Mouse (Mus musculus): ENCODE data around the gene 1500015O10Rik. TPM values are rescaled to one million over a fixed set of nuclear protein-coding genes. Genes with fewer than 3 reads are reported as not detected.

Gene 1500015O10Rik
- total RNA-seq, 2 experiments from 2014 or later, result 4.0 to 49.2 TPM

DNA sequence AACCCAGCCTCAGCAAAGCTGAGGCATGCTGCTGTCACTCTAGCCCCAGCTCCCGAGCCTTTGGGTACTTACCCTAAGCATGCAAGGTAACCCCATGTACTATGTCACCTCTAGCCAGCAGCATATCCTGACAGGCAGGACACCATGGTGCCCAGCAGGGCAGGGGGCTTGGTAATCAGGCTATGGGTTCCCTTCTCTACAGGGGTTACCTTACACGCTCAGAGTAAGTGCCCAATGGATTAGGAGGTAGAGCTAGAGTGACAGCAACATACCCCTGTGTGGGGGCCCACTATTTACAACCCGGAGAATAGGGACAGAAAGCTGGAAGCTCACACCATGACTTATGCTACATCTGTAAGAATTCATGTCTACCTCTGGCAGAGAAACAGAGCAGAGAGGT lies 39.6 kb downstream of the 1500015O10Rik start:
- DNase-seq (ENCODE audit: low spot score in 2 of 2), result no peak

- no peak for DNase-seq (ENCODE audit: low spot score in 2 of 2)
These were observed 42.3 kb downstream of the 1500015O10Rik start for GRCm38 (mm10) chr1:43772694-43773093.

- DNase-seq (ENCODE audit: low spot score in 2 of 2), result no peak
These were observed 43.7 kb downstream of the 1500015O10Rik start for GRCm38 (mm10) chr1:43774126-43774525.

- no peak for DNase-seq (ENCODE audit: low spot score in 2 of 2)
These were observed 45.7 kb downstream of the 1500015O10Rik start for GRCm38 (mm10) chr1:43776106-43776505.

DNA sequence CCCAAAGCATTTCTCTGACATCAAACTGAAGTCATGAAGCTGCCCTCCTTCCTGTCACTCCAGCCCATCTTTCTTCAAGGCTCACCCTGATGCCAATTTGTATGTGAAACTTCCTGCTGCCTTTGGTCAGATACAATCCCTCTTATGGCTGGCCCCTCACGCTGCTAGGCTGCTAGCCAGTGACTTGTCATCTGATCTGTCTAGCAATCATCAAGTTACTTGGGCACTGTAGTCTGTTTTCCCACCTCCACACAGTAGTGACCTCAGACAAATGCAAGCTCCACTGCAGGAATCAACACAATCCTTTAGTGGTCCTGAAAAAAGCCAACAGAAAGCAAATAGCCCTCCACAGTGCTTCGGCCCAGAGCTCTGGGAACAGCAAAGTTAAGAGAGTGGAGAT lies 50.8 kb downstream of the 1500015O10Rik start:
- no peak for DNase-seq (ENCODE audit: low spot score in 2 of 2)

DNA sequence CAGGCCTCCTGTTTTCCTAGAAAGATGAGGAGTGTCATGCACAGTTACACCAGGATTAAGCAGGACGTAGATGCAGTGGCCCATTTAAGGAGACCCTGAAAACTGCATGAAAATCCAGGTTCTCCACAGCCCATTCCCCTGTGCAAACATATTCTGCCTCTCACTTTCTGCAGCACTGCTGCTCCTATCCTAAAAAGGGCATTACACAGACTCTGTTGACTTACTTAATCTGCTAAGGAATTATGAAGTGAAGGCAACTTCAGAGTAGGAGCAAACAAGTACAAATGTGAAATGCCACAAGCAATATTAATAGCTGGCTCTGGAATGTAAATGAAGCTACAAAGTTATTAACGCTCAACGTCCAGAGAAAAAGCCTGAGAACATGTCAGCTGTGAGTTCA lies 51.3 kb downstream of the 1500015O10Rik start:
- DNase-seq (ENCODE audit: low spot score in 2 of 2), result no peak

- DNase-seq (ENCODE audit: low spot score in 2 of 2), result peak in 1 of 2 experiments; percentile 70
These were observed 52.3 kb downstream of the 1500015O10Rik start for GRCm38 (mm10) chr1:43782680-43783079.

GRCm38 (mm10) chr1:43783186-43783585 lies 52.8 kb downstream of the 1500015O10Rik start:
- DNase-seq (ENCODE audit: low spot score in 2 of 2), result no peak

DNA sequence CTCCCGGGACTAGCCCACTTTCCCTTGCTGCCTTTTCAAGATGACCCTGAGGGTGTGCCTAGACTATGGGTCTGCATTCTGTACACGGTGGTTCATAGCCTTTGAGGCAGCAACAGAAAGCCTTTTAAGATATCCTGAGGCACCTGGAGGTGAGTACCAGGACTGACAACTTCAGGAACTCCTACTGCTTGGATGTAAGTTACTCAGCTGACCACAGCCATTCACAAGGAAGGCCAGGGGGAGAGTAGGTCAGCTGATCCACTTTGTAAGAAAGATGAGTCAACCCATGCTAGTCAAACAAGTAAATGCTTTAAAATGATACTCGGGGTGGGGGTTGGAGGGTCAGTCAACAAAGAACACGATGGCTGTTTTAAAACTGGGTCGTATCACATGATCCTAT lies 54.9 kb downstream of the 1500015O10Rik start:
- no peak for DNase-seq (ENCODE audit: low spot score in 2 of 2)

DNA sequence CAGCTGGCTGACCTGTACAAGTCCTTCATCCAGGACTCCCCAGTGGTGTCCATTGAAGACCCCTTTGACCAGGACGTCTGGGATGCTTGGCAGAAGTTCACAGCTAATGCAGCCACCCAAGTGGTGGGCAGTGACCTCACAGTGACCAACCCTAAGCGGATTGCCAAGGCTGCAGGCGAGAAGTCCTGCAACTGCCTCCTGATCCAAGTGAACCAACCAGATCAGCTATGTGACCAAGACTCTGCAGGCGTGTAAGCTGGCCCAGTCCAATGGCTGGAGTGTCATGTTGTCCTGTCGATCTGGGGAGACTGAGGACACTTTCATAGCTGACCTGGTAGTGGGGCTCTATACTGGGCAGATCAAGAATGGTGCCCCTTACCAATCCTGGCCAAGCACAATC lies 56.3 kb downstream of the 1500015O10Rik start:
- DNase-seq (ENCODE audit: low spot score in 2 of 2), result no peak

DNA sequence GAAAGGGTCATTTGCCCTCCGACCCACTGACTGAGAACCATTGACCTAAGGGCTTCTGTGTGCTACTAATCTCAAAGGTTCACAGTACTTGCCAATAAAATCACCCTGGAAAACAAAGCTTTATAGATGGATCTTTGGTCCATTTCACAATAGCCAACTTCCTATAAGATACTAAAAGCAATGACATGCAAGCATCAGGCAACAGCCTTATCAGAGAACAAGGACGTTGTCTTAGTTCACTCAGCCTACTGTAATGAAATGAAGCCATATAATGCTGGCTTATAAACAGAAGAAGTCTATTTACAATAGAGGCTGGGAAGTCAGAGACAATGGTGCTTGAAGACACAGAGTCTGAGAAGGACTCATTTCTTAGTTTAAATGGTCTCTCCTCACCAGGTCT lies 59.4 kb downstream of the 1500015O10Rik start:
- no peak for DNase-seq (ENCODE audit: low spot score in 2 of 2)

Other genes starting within 250 kb of the 1500015O10Rik start
- 10 to 100 TPM; 32.5 to 35.3 TPM for gene Uxs1, start 97.2 kb downstream of the 1500015O10Rik start, total RNA-seq (2021)
- 10 to 100 TPM; 53.0 to 56.8 TPM for gene Tpp2, start 203.0 kb downstream of the 1500015O10Rik start, total RNA-seq (2021)